ENCODE assay signal across 9 mouse cellular contexts in genomic region chrX:38456635-38457006, GRCm38 (mm10). TPM values are rescaled to one million over a fixed set of nuclear protein-coding genes. Genes with fewer than 3 reads are reported as not detected.
DNase-seq lines count a peak whose midpoint lies in the region; ATAC-seq and TF ChIP-seq lines count a peak whose summit lies in the region.
"Had no signal": no experiment of that assay in that cellular context is flagged by ENCODE, and none has a peak within 500 bp of the region (broad histone marks: within the 10 kb centered on the region; RNA-seq: fewer than 3 reads in every experiment).

No protein-coding gene starts in this region.

- no peak overlapping the region for H3K9ac ChIP-seq in intestine, embryonic 14.5 days (ENCODE audit: low read length)
- H3K9ac ChIP-seq in intestine, postnatal 0 days (ENCODE audit: low read depth, low read length), result no peak overlapping the region
- no peak overlapping the region for H3K9ac ChIP-seq in hindbrain, embryonic 11.5 days (ENCODE audit: low read depth, low read length)

- H3K4me2 ChIP-seq in intestine, embryonic 14.5 days (ENCODE audit: low read length), result no peak overlapping the region
- H3K4me2 ChIP-seq in intestine, postnatal 0 days (replicated peaks; ENCODE audit: low read depth), result no peak overlapping the region; the same call in 1 of the 2 replicates
- H3K4me2 ChIP-seq in hindbrain, embryonic 11.5 days (replicated peaks; ENCODE audit: low read depth, low read length), result no peak overlapping the region

- no peak overlapping the region for H3K4me3 ChIP-seq in intestine, embryonic 14.5 days (ENCODE audit: low read depth, low read length)
- no peak overlapping the region for H3K4me3 ChIP-seq in intestine, postnatal 0 days (ENCODE audit: low read depth, low read length)
- H3K4me3 ChIP-seq in bone marrow macrophage, adult 2 months (ENCODE audit: insufficient read depth, low read length), result no peak overlapping the region
- no peak overlapping the region for H3K4me3 ChIP-seq in hindbrain, embryonic 11.5 days (ENCODE audit: low read depth, low read length)
- peak overlapping the region; percentile 94 for H3K4me3 ChIP-seq in megakaryocyte, embryonic 14.5 days (replicated peaks)

- no peaks in the 10 kb centered on the region for H3K9me3 ChIP-seq in intestine, embryonic 14.5 days (ENCODE audit: control insufficient read depth, low read length)
- no peaks in the 10 kb centered on the region for H3K9me3 ChIP-seq in intestine, postnatal 0 days (ENCODE audit: control insufficient read depth)
- H3K9me3 ChIP-seq in hindbrain, embryonic 11.5 days (ENCODE audit: control insufficient read depth, low read length), result no peaks in the 10 kb centered on the region
- H3K9me3 ChIP-seq in megakaryocyte, embryonic 14.5 days, result no peaks in the 10 kb centered on the region
- H3K9me3 ChIP-seq: heart, embryonic 15.5 days had no signal

- no peaks in the 10 kb centered on the region for H3K27me3 ChIP-seq in intestine, embryonic 14.5 days (replicated peaks; ENCODE audit: control insufficient read depth, insufficient read depth, low read length)
- no peaks in the 10 kb centered on the region for H3K27me3 ChIP-seq in intestine, postnatal 0 days (replicated peaks; ENCODE audit: control insufficient read depth, insufficient read depth, low read length)
- H3K27me3 ChIP-seq in hindbrain, embryonic 11.5 days (ENCODE audit: control insufficient read depth, insufficient read depth, low read length), result no peaks in the 10 kb centered on the region
- H3K27me3 ChIP-seq in megakaryocyte, embryonic 14.5 days (replicated peaks), result no peaks in the 10 kb centered on the region
- H3K27me3 ChIP-seq: heart, embryonic 15.5 days had no signal

- intact Hi-C loops in heart, postnatal 36 days (cut with DNase I), result loop anchor here (1.0 to 2.0 kb wide), 2 partner anchors 17 to 18 kb away; no protein-coding TSS in a partner anchor

- TF ChIP-seq POLR2A in bone marrow macrophage, adult 2 months (IDR thresholded peaks at IDR 0.05; ENCODE audit: borderline replicate concordance, low read depth, low read length), result no peak

- DNase-seq in intestine, embryonic 14.5 days (ENCODE audit: low spot score), result no peak
- no peak for DNase-seq in hindbrain, embryonic 11.5 days (ENCODE audit: low spot score)
- DNase-seq in right cerebral cortex, adult 2 months (ENCODE audit: low spot score in 2 of 2), result no peak
- no peak for DNase-seq in heart, postnatal 36 days
- DNase-seq in retina, embryonic 14.5 days (ENCODE audit: low spot score), result no peak

- 32% methylated on average over 3 of the region's 3 CpGs for WGBS in intestine, embryonic 14.5 days
- 26% methylated on average over 3 of the region's 3 CpGs for WGBS in intestine, postnatal 0 days
- WGBS in hindbrain, embryonic 11.5 days, result 39% methylated on average over 3 of the region's 3 CpGs

- H3K36me3 ChIP-seq in intestine, embryonic 14.5 days (ENCODE audit: control insufficient read depth, insufficient read depth, low read length), result peaks cover 2% of the 10 kb centered on the region; the same call in 1 of the 2 replicates
- H3K36me3 ChIP-seq in intestine, postnatal 0 days (ENCODE audit: control insufficient read depth, insufficient read depth), result no peaks in the 10 kb centered on the region
- no peaks in the 10 kb centered on the region for H3K36me3 ChIP-seq in hindbrain, embryonic 11.5 days (ENCODE audit: control insufficient read depth, insufficient read depth, low read length)
- H3K36me3 ChIP-seq in megakaryocyte, embryonic 14.5 days (replicated peaks; ENCODE audit: low read length), result peaks cover 20% of the 10 kb centered on the region
- H3K36me3 ChIP-seq: heart, embryonic 15.5 days had no signal

- no peaks in the 10 kb centered on the region for H3K4me1 ChIP-seq in intestine, embryonic 14.5 days (replicated peaks; ENCODE audit: control insufficient read depth, insufficient read depth, low read length)
- 0 out of 2 replicates have a peak, but pooled peaks cover 4% of the 10 kb centered on the region for H3K4me1 ChIP-seq in intestine, postnatal 0 days (replicated peaks; ENCODE audit: control insufficient read depth, insufficient read depth, low read length)
- peaks cover 33% of the 10 kb centered on the region for H3K4me1 ChIP-seq in bone marrow macrophage, adult 2 months (ENCODE audit: control insufficient read depth, insufficient read depth, low read length)
- H3K4me1 ChIP-seq in hindbrain, embryonic 11.5 days (replicated peaks; ENCODE audit: control insufficient read depth, insufficient read depth, low read length), result no peaks in the 10 kb centered on the region
- H3K4me1 ChIP-seq in megakaryocyte, embryonic 14.5 days, result peaks cover 26% of the 10 kb centered on the region

- 0 out of 2 replicates have a peak, but pooled peaks have one; percentile 2 for ATAC-seq in intestine, embryonic 14.5 days (replicated peaks; ENCODE audit: low FRiP score, low TSS enrichment, low read depth)
- ATAC-seq in intestine, postnatal 0 days, result no peak
- ATAC-seq in hindbrain, embryonic 11.5 days (ENCODE audit: low FRiP score), result peak; percentile 42

- no peak for TF ChIP-seq CTCF in intestine, postnatal 0 days (IDR thresholded peaks at IDR 0.05; ENCODE audit: low read depth)
- no peak for TF ChIP-seq CTCF in bone marrow macrophage, adult 2 months (IDR thresholded peaks at IDR 0.05; ENCODE audit: low read depth, low read length)

- no peak overlapping the region for H3K27ac ChIP-seq in intestine, embryonic 14.5 days (ENCODE audit: low read depth)
- H3K27ac ChIP-seq in intestine, postnatal 0 days (ENCODE audit: low read depth, low read length), result no peak overlapping the region
- peak overlapping the region; percentile 71 for H3K27ac ChIP-seq in bone marrow macrophage, adult 2 months (ENCODE audit: insufficient read depth, low read depth, low read length)
- no peak overlapping the region for H3K27ac ChIP-seq in hindbrain, embryonic 11.5 days (ENCODE audit: low read depth, low read length)

RNA-seq across cellular contexts. Expression of gene Lamp2, which starts 0.4 kb away (rescaled TPM):
- 131 and 144 TPM in 2 replicates for polyA plus RNA-seq in intestine, embryonic 14.5 days (2014; fragmentation: Nextera tagmentation; extraction: Ambion mirVana)
- 329 and 355 TPM in 2 replicates for polyA plus RNA-seq in intestine, postnatal 0 days (2015; fragmentation: Nextera tagmentation; extraction: Ambion mirVana)
- 673 and 727 TPM in 2 replicates for polyA plus RNA-seq in bone marrow macrophage, adult 2 months (2012; ENCODE audit: insufficient read depth, insufficient read length, missing spikeins)
- polyA plus RNA-seq in hindbrain, embryonic 11.5 days (2014; fragmentation: Nextera tagmentation; extraction: Ambion mirVana), result 92.4 and 96.6 TPM in 2 replicates
- polyA plus RNA-seq in megakaryocyte, embryonic 14.5 days (2012; ENCODE audit: insufficient read depth, low replicate concordance), result 10.1 and 12.5 TPM in 2 replicates
- total RNA-seq in heart, postnatal 36 days (2021), result 100 to 1,000 TPM; 140 to 146 TPM
